Comparison of ENCODE assay signal across 9 mouse cellular contexts in genomic region chr5:135286185-135286584, GRCm38 (mm10). TPM values are rescaled to one million over a fixed set of nuclear protein-coding genes. Genes with fewer than 3 reads are reported as not detected.
DNase-seq lines count a peak whose midpoint lies in the region; ATAC-seq and TF ChIP-seq lines count a peak whose summit lies in the region.
"Had no signal": no experiment of that assay in that cellular context is flagged by ENCODE, and none has a peak within 500 bp of the region (broad histone marks: within the 10 kb centered on the region; RNA-seq: fewer than 3 reads in every experiment).

No protein-coding gene starts in this region.

- peak; percentile 69 for DNase-seq in c-Kit-positive CD71-negative TER-119-negative erythroid progenitor cells, embryonic 14.5 days (ENCODE audit: low read depth)
- peak; percentile 88 for DNase-seq in forebrain, embryonic 14.5 days (ENCODE audit: low spot score)
- DNase-seq in heart, postnatal 36 days, result peak; percentile 78 to 84
- peak; percentile 73 to 89 for DNase-seq in layer of hippocampus, adult 2 months (ENCODE audit: low spot score in 2 of 2)
- peak; percentile 78 for DNase-seq in lung, postnatal 0 days (ENCODE audit: low spot score)
- peak; percentile 41 for DNase-seq in retina, adult 2 months (ENCODE audit: low read depth, low spot score)
- DNase-seq in thymus, postnatal 14 days, result peak; percentile 78

- peak; percentile 98 for TF ChIP-seq CTCF in ES-Bruce4 (IDR thresholded peaks at IDR 0.05; ENCODE audit: low read depth, low read length)
- peak; percentile 95 for TF ChIP-seq CTCF in layer of hippocampus, adult 2 months (conservative IDR thresholded peaks at IDR 0.05)
- peak; percentile 95 for TF ChIP-seq CTCF in lung, postnatal 0 days (IDR thresholded peaks at IDR 0.05)

- no peak for TF ChIP-seq POLR2A in ES-Bruce4 (IDR thresholded peaks at IDR 0.05; ENCODE audit: insufficient read depth, low read length)

- no peaks in the 10 kb centered on the region for H3K4me1 ChIP-seq in ES-Bruce4 (ENCODE audit: control insufficient read depth, insufficient read depth, low read length)
- H3K4me1 ChIP-seq in forebrain, embryonic 14.5 days (ENCODE audit: control insufficient read depth, insufficient read depth, low read length), result no peaks in the 10 kb centered on the region
- H3K4me1 ChIP-seq in lung, postnatal 0 days (ENCODE audit: insufficient read depth, low read depth, low read length), result no peaks in the 10 kb centered on the region
- H3K4me1 ChIP-seq: heart, embryonic 13.5 days had no signal

- intact Hi-C loops in heart, postnatal 36 days (cut with DNase I), result loop anchor here (1.0 to 10.0 kb wide), 3 partner anchors 50 to 271 kb away; no protein-coding TSS in a partner anchor

- no peak for TF ChIP-seq EP300 in ES-Bruce4 (IDR thresholded peaks at IDR 0.05; ENCODE audit: insufficient read depth, low read depth, low read length)
- TF ChIP-seq EP300 in lung, postnatal 0 days (IDR thresholded peaks at IDR 0.05), result no peak

- H3K4me2 ChIP-seq in forebrain, embryonic 14.5 days (ENCODE audit: low read length), result no peak overlapping the region
- H3K4me2 ChIP-seq in lung, postnatal 0 days (replicated peaks; ENCODE audit: low read depth, low read length), result no peak overlapping the region
- H3K4me2 ChIP-seq: heart, embryonic 13.5 days had no signal

- under 1% methylated on average over 6 of the region's 6 CpGs for WGBS in forebrain, embryonic 14.5 days
- WGBS in lung, postnatal 0 days, result under 1% methylated on average over 6 of the region's 6 CpGs

- peak; percentile 83 for ATAC-seq in forebrain, embryonic 14.5 days
- peak; percentile 55 for ATAC-seq in lung, postnatal 0 days

- H3K9me3 ChIP-seq in ES-Bruce4 (replicated peaks; ENCODE audit: control insufficient read depth, insufficient read depth, low read length, poor library complexity, severe bottlenecking), result no peaks in the 10 kb centered on the region
- H3K9me3 ChIP-seq in forebrain, embryonic 14.5 days (replicated peaks; ENCODE audit: control insufficient read depth, low read length), result no peaks in the 10 kb centered on the region
- no peaks in the 10 kb centered on the region for H3K9me3 ChIP-seq in lung, postnatal 0 days (ENCODE audit: low read length)
- H3K9me3 ChIP-seq: heart, embryonic 13.5 days had no signal

- no peaks in the 10 kb centered on the region for H3K27me3 ChIP-seq in ES-Bruce4 (ENCODE audit: control insufficient read depth, insufficient read depth, low read length, poor library complexity, severe bottlenecking)
- no peaks in the 10 kb centered on the region for H3K27me3 ChIP-seq in forebrain, embryonic 14.5 days (replicated peaks; ENCODE audit: control insufficient read depth, insufficient read depth, low read length)
- no peaks in the 10 kb centered on the region for H3K27me3 ChIP-seq in lung, postnatal 0 days (replicated peaks; ENCODE audit: insufficient read depth, low read length)

- H3K4me3 ChIP-seq in ES-Bruce4 (ENCODE audit: low read depth, low read length), result no peak overlapping the region
- no peak overlapping the region for H3K4me3 ChIP-seq in forebrain, embryonic 14.5 days (ENCODE audit: low read depth, low read length)
- H3K4me3 ChIP-seq in layer of hippocampus, adult 2 months, result no peak overlapping the region
- no peak overlapping the region for H3K4me3 ChIP-seq in lung, postnatal 0 days (ENCODE audit: low read depth, low read length)
- H3K4me3 ChIP-seq: heart, embryonic 13.5 days had no signal

- no peaks in the 10 kb centered on the region for H3K36me3 ChIP-seq in ES-Bruce4 (ENCODE audit: control insufficient read depth, insufficient read depth, low read length, poor library complexity, severe bottlenecking)
- no peaks in the 10 kb centered on the region for H3K36me3 ChIP-seq in forebrain, embryonic 14.5 days (ENCODE audit: control insufficient read depth, insufficient read depth, low read length)
- H3K36me3 ChIP-seq in lung, postnatal 0 days (ENCODE audit: insufficient read depth, low read length), result no peaks in the 10 kb centered on the region
- H3K36me3 ChIP-seq: heart, embryonic 13.5 days had no signal

- H3K9ac ChIP-seq in ES-Bruce4 (ENCODE audit: low read depth, poor library complexity, severe bottlenecking), result no peak overlapping the region
- no peak overlapping the region for H3K9ac ChIP-seq in forebrain, embryonic 14.5 days (ENCODE audit: low read length)
- no peak overlapping the region for H3K9ac ChIP-seq in lung, postnatal 0 days (replicated peaks; ENCODE audit: low read depth)
- H3K9ac ChIP-seq: heart, embryonic 13.5 days had no signal

- H3K27ac ChIP-seq in ES-Bruce4 (ENCODE audit: insufficient read depth, low read length), result no peak overlapping the region
- no peak overlapping the region for H3K27ac ChIP-seq in forebrain, embryonic 14.5 days (ENCODE audit: low read depth, low read length)
- no peak overlapping the region for H3K27ac ChIP-seq in layer of hippocampus, adult 2 months
- no peak overlapping the region for H3K27ac ChIP-seq in lung, postnatal 0 days (ENCODE audit: low read length)
- H3K27ac ChIP-seq: heart, embryonic 13.5 days had no signal

RNA-seq across cellular contexts. Expression of gene Fzd9, which starts 35.2 kb away (rescaled TPM):
- 2.8 and 3.0 TPM in 2 replicates for polyA plus RNA-seq in ES-Bruce4 (2011; ENCODE audit: insufficient read depth, insufficient read length, low read depth, missing spikeins)
- 11.4 and 12.4 TPM in 2 replicates for polyA plus RNA-seq in forebrain, embryonic 14.5 days (2014; fragmentation: Nextera tagmentation; extraction: Ambion mirVana)
- total RNA-seq in heart, postnatal 36 days (2021), result under 1 TPM; 0.73 to 0.75 TPM
- total RNA-seq in layer of hippocampus, adult 2 months (2021), result 1 to 10 TPM; 4.5 to 5.0 TPM
- polyA plus RNA-seq in lung, postnatal 0 days (2015; fragmentation: Nextera tagmentation; extraction: Ambion mirVana), result 0.19 and 0.33 TPM in 2 replicates
